Mouse (Mus musculus) layer of hippocampus, postnatal 10 days (tissue): ENCODE results near the gene Krtap9-5. TPM values are rescaled to one million over a fixed set of nuclear protein-coding genes. Genes with fewer than 3 reads are reported as not detected.

ENCODE experiments used
- total RNA-seq, 2 experiments: library from RNA; stranded (reverse); gene quantifications; 2 replicates each; pipeline ENCODE4 v1.2.3; 2021

The Krtap9-5 gene
- total RNA-seq, 2 experiments from 2014 or later, result not detected

Other genes starting within 250 kb of the Krtap9-5 start
- gene Gm14180, start 214.2 kb upstream of the Krtap9-5 start, total RNA-seq, result not detected
- gene Gm11595, start 175.6 kb upstream of the Krtap9-5 start, total RNA-seq, result not detected
- not detected for gene Krtap4-8, start 167.8 kb upstream of the Krtap9-5 start, total RNA-seq
- gene Krtap4-9, start 163.3 kb upstream of the Krtap9-5 start, total RNA-seq, result not detected
- not detected for gene Gm11596, start 155.0 kb upstream of the Krtap9-5 start, total RNA-seq
- not detected for gene Gm11569, start 149.5 kb upstream of the Krtap9-5 start, total RNA-seq
- not detected for gene Gm11554, start 144.0 kb upstream of the Krtap9-5 start, total RNA-seq
- not detected for gene Krtap4-13, start 138.6 kb upstream of the Krtap9-5 start, total RNA-seq
- gene Gm11564, start 132.8 kb upstream of the Krtap9-5 start, total RNA-seq, result not detected
- not detected for gene 2300003K06Rik, start 110.4 kb upstream of the Krtap9-5 start, total RNA-seq
- not detected for gene Krtap4-16, start 96.9 kb upstream of the Krtap9-5 start, total RNA-seq
- gene Gm11568, start 90.6 kb upstream of the Krtap9-5 start, total RNA-seq, result not detected
- gene Gm11559, start 84.0 kb upstream of the Krtap9-5 start, total RNA-seq, result not detected
- not detected for gene Krtap9-1, start 75.1 kb upstream of the Krtap9-5 start, total RNA-seq
- not detected for gene Gm11567, start 69.3 kb upstream of the Krtap9-5 start, total RNA-seq
- not detected for gene Krtap31-1, start 40.6 kb upstream of the Krtap9-5 start, total RNA-seq
- not detected for gene Gm11565, start 33.7 kb upstream of the Krtap9-5 start, total RNA-seq
- not detected for gene Krtap31-2, start 12.2 kb upstream of the Krtap9-5 start, total RNA-seq
- not detected for gene Krtap29-1, start 30.6 kb downstream of the Krtap9-5 start, total RNA-seq
- gene Krtap16-1, start 38.1 kb downstream of the Krtap9-5 start, total RNA-seq, result not detected
- gene Krtap17-1, start 45.5 kb downstream of the Krtap9-5 start, total RNA-seq, result not detected
- gene Krt33a, start 67.7 kb downstream of the Krtap9-5 start, total RNA-seq, result not detected
- gene Krt33b, start 81.4 kb downstream of the Krtap9-5 start, total RNA-seq, result not detected
- not detected for gene Krt34, start 93.1 kb downstream of the Krtap9-5 start, total RNA-seq
- not detected for gene Krt31, start 102.1 kb downstream of the Krtap9-5 start, total RNA-seq
- not detected for gene Krt32, start 139.8 kb downstream of the Krtap9-5 start, total RNA-seq
- gene Krt35, start 147.8 kb downstream of the Krtap9-5 start, total RNA-seq, result not detected
- not detected for gene Krt36, start 157.2 kb downstream of the Krtap9-5 start, total RNA-seq
- not detected for gene Krt13, start 173.1 kb downstream of the Krtap9-5 start, total RNA-seq
- gene Krt15, start 187.5 kb downstream of the Krtap9-5 start, total RNA-seq, result 1 to 10 TPM; 1.1 to 1.5 TPM
- gene Krt19, start 200.2 kb downstream of the Krtap9-5 start, total RNA-seq, result 1 to 10 TPM in 1 of 2 experiments, under 1 TPM in 1; 0.64 to 1.0 TPM
- gene Krt9, start 244.8 kb downstream of the Krtap9-5 start, total RNA-seq, result 1 to 10 TPM; 1.1 to 1.2 TPM